Mouse (Mus musculus) B cell, adult 62 days (primary cell): ENCODE measurements around the gene Treml4. TPM values are rescaled to one million over a fixed set of nuclear protein-coding genes. Genes with fewer than 3 reads are reported as not detected.

Experiments
- total RNA-seq: library from RNA; stranded (reverse); gene quantifications from 4 replicates; pipeline ENCODE4 v1.2.4, GENCODE M21; 2023

Treml4 gene
- total RNA-seq: 1.4 to 4.1 TPM (median 3.5 TPM) in 4 replicates

GRCm38 (mm10) chr17:48263741-48264362 lies at the start of gene Treml4:
Gene Treml4 (plus strand): TSS chr17:48264295.

GRCm38 (mm10) chr17:48232518-48232917 lies 31.6 kb upstream of the Treml4 start, which contains the start of gene Trem1:
Gene Trem1 (plus strand): TSS chr17:48232768.

GRCm38 (mm10) chr17:48247221-48247928 lies 16.7 kb upstream of the Treml4 start, which contains the start of gene Trem3:
Gene Trem3 (plus strand): TSS chr17:48247777.

GRCm38 (mm10) chr17:48299203-48299602 lies 35.1 kb downstream of the Treml4 start, which contains the start of gene Treml2:
Gene Treml2 (plus strand): TSS chr17:48299498.

GRCm38 (mm10) chr17:48315905-48316579 lies 51.9 kb downstream of the Treml4 start, which contains the start of gene B430306N03Rik:
Gene B430306N03Rik (plus strand): TSS chr17:48316141.

Other genes starting within 250 kb of the Treml4 start
- not detected in 4 replicates for gene 1700122O11Rik, start 226.0 kb upstream of the Treml4 start, total RNA-seq
- gene 1700067P10Rik, start 175.0 kb upstream of the Treml4 start, total RNA-seq: not detected in 4 replicates
- gene 9830107B12Rik, start 118.0 kb upstream of the Treml4 start, total RNA-seq: 0.30 to 0.60 TPM (median 0.32 TPM) in 3 of 4 replicates, not detected in the other
- gene A530064D06Rik, start 97.0 kb upstream of the Treml4 start, total RNA-seq: 0.72 to 1.5 TPM in 2 of 4 replicates, not detected in the others
- gene Trem1, start 31.5 kb upstream of the Treml4 start, total RNA-seq: 1.7 to 2.2 TPM (median 2.1 TPM) in 4 replicates
- not detected in 4 replicates for gene Trem3, start 16.5 kb upstream of the Treml4 start, total RNA-seq
- gene Treml2, start 35.2 kb downstream of the Treml4 start, total RNA-seq: 174 to 186 TPM (median 177 TPM) in 4 replicates
- 7.4 to 11.3 TPM (median 9.5 TPM) in 4 replicates for gene B430306N03Rik, start 51.8 kb downstream of the Treml4 start, total RNA-seq
- gene Trem2, start 82.1 kb downstream of the Treml4 start, total RNA-seq: not detected in 4 replicates
- gene Treml1, start 95.6 kb downstream of the Treml4 start, total RNA-seq: 0.49 TPM in 1 of 4 replicates, not detected in the others
- gene Nfya, start 145.6 kb downstream of the Treml4 start, total RNA-seq: 86.8 to 106 TPM (median 101 TPM) in 4 replicates
- gene Oard1, start 145.7 kb downstream of the Treml4 start, total RNA-seq: 36.9 to 47.5 TPM (median 43.1 TPM) in 4 replicates
- gene Apobec2, start 168.6 kb downstream of the Treml4 start, total RNA-seq: 0.42 to 0.70 TPM (median 0.69 TPM) in 3 of 4 replicates, not detected in the other
- not detected in 4 replicates for gene Tspo2, start 187.2 kb downstream of the Treml4 start, total RNA-seq
- gene Unc5cl, start 190.6 kb downstream of the Treml4 start, total RNA-seq: 3.3 to 6.2 TPM (median 4.7 TPM) in 4 replicates